Mouse (Mus musculus) heart, postnatal 0 days (tissue): ENCODE measurements at regions not wholly inside any gene's neighbourhood (a gene's known extent, or its start where the extent isn't known, plus 50 kb on each side); places are given as distances from the start of the nearest gene placed in this dataset.

Experiments used
- CTCF ChIP-seq: IDR thresholded peaks from 2 replicates; pipeline ENCODE4 v1.5.1; 2016; ENCODE audit warnings: antibody characterized with exemption, control low read depth, low read depth
- EP300 ChIP-seq: IDR thresholded peaks from 2 replicates; pipeline ENCODE4 v1.6.1; 2016; ENCODE audit warnings: antibody characterized with exemption, low read depth

DNA sequence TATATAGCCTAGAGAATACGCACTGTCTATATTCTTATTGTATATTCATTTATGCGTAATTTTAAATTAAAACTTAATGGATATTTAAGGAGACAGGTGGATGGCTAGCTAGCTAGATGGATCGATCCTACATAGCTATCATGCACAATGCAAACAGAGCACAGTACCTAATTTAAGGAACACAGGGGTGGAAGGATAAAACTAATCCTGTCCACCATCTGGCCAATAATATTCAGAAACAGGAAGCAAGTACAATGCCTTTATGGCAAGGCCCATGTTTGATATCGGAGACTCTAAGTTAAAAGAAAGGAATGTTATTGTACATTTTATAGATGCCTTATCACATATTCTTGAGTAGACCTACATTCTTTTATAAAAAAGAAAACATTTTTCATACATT is 396.4 kb downstream of the Med10 start:
- no peak for TF ChIP-seq CTCF
- no peak for TF ChIP-seq EP300
